Mouse (Mus musculus) skeletal muscle tissue, adult 2 months (tissue): ENCODE results near the gene Eif3i.
A peak's percentile ranks its signal among the peaks of the same experiment; 100 is the strongest.

ENCODE experiments used
- DNase-seq: peaks from one replicate; pipeline ENCODE4 v3.0.0-alpha.2; 2012; ENCODE audit warnings: low read depth, low spot score

The Eif3i gene

GRCm38 (mm10) chr4:129600233-129601158, at the start of gene Eif3i, which contains the start of gene Tmem234:
Gene Eif3i (minus strand): TSS chr4:129600648.
Gene Tmem234 (plus strand): TSS chr4:129600668.
- peak; percentile 67 for DNase-seq

DNA sequence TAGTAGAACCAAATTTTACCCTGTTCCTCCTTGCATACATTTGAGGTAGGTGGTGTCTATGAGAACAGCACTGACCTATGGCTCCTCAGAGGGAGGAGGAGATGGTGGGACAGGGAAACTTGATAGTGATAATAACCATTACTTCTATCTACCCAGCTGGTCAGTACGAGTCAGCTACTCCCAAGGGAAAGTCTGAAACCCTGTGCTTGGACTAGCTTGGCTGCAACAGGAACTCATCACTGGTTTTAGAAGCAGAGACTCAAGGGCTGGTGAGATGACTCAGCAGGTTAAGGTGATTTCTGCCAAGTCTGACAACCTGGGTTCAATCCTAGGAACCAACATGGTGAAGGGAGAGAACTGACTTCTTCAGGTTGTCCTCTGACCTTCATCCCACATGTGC, 48.2 kb upstream of the Eif3i start:
- no peak for DNase-seq

- DNase-seq, result no peak
These were observed 44.8 kb upstream of the Eif3i start for GRCm38 (mm10) chr4:129645204-129645603.

GRCm38 (mm10) chr4:129641756-129642155, 41.3 kb upstream of the Eif3i start:
- DNase-seq, result no peak

- peak; percentile 94 for DNase-seq
These were observed 40.4 kb upstream of the Eif3i start, which contains the start of gene Txlna for GRCm38 (mm10) chr4:129640638-129641467. Gene Txlna (minus strand): TSS chr4:129641065.

- DNase-seq, result no peak
These were observed 39.7 kb upstream of the Eif3i start for GRCm38 (mm10) chr4:129640101-129640637.

DNA sequence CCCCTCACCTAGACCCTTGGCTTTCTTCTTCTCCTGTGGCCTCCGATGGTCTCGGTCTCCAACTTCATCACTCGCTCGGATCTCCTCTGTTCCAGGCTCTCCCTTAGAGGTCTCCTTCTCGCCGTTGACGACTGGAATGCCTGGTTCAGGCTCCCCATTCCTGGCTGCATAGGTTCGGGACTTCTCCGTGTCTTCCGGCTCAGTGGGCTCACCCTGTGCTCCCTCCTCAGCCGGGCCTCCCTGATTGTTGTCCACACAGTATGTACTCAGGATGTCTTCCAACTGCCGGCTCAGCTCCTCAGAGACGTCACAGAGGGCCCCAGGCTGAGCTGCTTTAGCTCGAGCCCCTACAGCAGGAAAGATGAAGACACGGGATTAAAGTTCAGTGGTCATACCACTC, 38.8 kb upstream of the Eif3i start:
- DNase-seq, result no peak

- DNase-seq, result no peak
These were observed 33.4 kb upstream of the Eif3i start for GRCm38 (mm10) chr4:129633852-129634251.

GRCm38 (mm10) chr4:129631867-129632266, 31.4 kb upstream of the Eif3i start:
- no peak for DNase-seq

DNA sequence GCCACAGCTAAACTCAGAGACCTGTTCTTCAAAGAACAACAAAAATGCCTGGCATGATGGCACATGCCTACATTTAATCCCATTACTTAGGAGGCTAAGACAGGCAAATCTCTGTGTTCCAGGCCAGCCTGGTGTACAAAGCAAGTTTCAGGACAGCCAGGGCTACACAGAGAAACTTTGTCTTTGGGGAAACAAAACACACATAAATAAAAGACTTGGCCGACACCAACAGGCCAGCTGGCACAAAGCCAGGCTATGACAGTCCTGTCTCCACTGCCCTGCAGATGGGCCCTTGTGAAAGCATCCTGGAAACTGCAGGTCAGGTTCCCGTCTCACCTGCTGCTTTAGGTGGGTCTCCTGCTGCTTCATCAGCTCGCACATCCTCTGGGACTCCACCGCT, 30.5 kb upstream of the Eif3i start:
- DNase-seq, result no peak

DNA sequence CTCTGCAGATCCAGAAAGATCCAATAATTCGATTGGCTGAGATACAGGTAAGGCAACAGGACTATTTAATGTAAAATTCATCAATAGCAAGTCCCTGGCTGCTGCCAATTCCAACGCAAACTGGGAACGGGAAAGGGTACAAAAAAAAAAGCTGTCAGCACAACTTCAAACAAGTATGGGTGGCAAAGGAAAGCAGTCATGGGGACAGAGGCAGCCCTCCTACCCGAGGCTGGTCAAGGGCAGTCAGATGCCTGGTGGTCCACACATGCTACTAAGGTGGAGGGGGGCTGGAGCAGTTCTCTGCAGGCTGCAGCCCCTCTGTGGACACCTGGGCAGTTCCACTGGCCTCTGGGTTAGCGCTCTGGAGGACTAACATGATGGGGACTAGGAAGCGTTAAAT, 25.6 kb upstream of the Eif3i start:
- DNase-seq, result no peak

GRCm38 (mm10) chr4:129625496-129625895, 25.0 kb upstream of the Eif3i start:
- DNase-seq, result no peak

DNA sequence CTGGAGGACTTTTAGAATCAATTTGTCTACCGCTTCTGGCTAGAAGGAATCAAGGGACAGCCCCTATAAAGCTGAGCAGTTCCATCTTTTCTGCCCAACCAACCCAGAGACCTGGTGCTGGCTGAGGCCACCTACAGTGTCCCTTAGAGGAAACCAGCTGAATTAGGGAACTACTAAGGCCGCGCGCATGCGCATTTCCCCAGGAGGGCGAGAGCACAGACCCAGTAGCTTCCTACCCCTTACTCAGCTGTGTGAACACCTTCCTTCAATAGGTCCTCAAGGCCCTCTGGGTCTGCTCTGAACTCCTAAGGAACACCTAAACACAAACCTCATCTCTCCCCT, 24.6 kb upstream of the Eif3i start:
- peak; percentile 74 for DNase-seq

DNA sequence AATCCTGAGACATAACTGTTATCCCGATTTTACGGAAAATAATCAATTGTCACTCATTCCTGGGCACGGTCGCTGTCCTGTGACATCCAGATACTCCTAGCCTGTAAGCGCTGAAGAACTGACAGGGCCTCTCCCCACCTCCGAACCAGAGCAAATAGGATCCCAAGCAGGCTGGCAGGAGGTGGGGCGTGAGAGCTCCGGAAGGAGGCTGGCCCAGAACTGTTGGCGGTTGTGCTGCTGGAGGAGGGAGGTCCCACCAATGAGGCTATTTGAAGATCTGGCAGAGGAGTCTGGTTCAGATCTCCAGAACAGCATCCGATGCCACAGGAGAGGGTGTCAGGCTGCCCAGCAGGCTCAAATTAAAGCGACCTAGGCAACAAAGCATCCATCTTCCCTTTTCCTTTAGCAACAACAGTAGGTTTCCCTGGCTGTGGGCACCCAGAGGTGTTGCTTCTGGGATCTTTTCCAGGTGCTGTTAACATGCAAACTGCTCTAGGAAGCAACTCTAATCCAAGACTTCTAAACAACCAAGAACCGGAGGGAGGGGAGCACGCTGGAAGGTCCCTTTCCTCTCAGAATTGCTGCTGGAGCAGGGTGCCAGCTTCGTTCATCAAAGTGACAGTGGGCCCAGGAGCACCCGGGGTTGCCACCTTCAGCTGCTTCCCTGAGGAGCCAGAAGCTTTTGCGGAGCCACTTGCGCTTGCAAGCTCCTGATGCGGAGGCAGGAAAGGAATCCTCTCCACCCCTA, 24.0 kb upstream of the Eif3i start:
- DNase-seq, result peak; percentile 95

DNA sequence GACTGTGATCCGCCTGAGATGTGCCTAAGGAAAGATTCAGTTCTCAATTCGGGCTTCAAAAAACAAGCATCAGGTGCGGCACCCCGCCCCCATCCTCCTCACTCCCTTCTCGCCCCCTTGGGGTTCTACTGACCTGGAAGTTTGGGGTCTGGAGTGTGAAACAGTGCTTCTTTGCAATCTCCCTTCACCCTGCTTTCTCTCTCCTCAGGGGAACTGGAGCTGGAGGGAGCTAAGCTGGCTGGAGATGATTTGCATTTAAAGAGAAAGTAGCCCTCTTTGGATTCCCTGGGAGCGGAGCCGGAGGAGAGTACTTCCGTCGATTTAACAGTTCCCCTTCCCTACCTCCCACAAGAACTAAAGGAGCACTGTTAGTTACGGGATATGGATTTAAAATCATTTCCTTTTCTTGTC, 23.2 kb upstream of the Eif3i start, which contains the start of gene Ccdc28b:
Gene Ccdc28b, minus strand, starts transcription at position 267 of the 411 bp plus-strand sequence.
- no peak for DNase-seq

DNA sequence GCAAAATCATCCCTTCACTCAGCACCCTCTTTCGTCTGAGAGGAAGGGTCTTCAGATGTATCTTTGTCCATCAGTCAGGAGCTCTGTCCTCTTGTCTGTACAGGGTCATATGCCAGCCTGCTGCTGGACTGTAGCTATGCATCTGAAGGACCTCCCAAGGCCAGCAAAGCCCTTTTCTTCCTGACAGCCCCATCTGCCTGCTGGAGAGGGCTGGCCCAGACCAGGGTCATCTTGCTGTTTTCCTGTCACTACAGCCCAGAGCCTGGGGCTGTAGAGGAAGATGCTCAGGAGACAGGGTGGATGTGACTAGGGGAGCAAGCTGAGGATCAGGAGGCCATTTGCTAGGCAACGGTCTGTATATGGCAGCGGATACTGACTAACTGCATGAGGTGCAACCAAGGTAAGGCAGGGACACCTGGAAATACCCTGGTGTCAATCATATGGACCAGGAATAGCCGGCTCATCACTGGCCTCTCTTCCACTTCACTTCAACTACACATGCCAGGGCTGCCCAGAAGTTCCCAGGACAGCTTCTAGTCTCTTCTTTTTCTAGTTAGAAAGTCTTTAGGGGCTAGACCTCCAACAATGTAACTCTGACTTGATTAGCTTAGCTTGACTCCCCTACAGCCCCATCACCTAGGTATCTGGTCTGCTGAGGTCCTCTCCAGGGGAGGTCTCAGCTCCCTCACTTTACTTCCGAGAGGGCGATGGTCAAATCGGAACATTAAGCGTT, 22.5 kb upstream of the Eif3i start:
- no peak for DNase-seq

- DNase-seq, result no peak
These were observed 21.8 kb upstream of the Eif3i start for GRCm38 (mm10) chr4:129622120-129622802.

DNA sequence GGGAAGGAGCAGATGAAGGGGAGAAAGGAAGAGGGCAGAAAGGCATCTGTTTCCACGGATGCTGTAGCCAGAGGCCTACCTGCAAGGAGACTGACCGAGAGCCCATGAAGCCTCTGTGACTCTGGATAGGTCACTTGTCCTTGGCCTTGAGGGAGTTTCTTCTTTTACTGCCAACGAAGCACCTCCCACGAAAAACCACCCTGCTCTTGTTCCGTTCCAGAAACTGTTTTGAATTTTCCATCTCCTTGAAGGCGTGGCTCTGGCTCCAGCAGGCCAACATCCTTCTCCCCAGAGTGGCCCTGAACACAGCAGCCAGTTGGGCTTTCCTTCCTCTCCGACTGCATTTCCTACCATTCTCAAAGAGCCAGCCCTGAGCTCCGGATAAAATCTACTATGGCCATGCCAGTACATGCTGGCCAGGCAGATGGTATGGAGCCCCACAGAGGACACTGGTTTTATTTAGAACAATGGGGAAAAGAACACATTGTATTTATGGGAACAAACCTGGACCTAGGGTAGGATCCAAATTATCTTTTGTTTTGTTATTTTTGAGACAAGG, 20.9 kb upstream of the Eif3i start:
- DNase-seq, result peak; percentile 82

DNA sequence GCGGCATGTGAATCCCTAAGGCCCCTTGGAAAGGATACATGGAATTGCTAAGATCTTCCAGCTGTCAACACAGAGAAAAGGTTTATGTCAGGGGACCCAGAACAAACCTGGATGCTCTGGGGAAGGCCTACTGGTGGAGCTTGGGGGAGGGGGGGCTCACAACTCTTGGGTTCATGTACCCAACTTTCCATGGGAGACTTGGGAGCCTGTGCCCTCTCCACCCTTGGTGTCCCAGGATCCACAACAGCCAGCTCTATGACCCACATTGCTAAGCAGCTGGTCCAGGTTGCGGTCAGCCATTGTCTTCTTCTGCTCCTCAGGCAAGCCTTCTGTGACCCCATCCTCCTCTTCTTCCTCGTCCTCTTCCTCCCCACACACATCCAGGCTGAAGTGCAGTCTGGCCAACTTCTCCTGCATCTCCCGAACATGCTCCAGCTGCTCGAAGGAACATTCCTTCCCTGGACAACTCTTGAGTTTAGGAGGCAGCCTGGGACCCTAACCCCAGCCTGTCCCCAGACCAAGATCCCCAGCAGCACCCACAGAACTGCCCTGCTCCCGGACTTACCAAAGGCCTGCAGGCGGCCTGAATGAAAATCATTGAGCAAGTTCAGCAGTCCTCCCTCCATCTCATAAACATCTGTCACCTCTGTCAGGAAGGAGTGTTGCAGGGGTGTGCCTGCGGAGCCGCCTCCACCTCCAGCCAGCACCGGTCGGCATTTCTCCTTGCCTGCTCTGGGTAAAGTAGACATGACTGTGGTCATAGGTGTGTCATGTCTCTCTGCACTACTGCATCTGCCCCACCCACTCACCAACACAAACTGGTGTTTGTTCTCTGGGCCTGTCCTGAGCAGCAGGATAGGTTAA, 20.2 kb upstream of the Eif3i start:
- no peak for DNase-seq
